Mouse (Mus musculus): ENCODE data around the gene Pacrg.

Pacrg gene

GRCm38 (mm10) chr17:10493124-10493523 is 347.0 kb downstream of the Pacrg start:
- peak; percentile 78 to 89 for DNase-seq (ENCODE audit: low spot score in 2 of 2)

GRCm38 (mm10) chr17:10490374-10491169 is 349.5 kb downstream of the Pacrg start:
- DNase-seq (ENCODE audit: low spot score in 2 of 2): no peak

GRCm38 (mm10) chr17:10488873-10489272 is 351.2 kb downstream of the Pacrg start:
- DNase-seq (ENCODE audit: low spot score in 2 of 2): no peak

GRCm38 (mm10) chr17:10483945-10484546 is 356.1 kb downstream of the Pacrg start:
- no peak for DNase-seq (ENCODE audit: low spot score in 2 of 2)

GRCm38 (mm10) chr17:10481081-10481480 is 359.0 kb downstream of the Pacrg start:
- DNase-seq (ENCODE audit: low spot score in 2 of 2): no peak

- DNase-seq (ENCODE audit: low spot score in 2 of 2): no peak
These were observed 360.9 kb downstream of the Pacrg start for GRCm38 (mm10) chr17:10479020-10479707.

- no peak for DNase-seq (ENCODE audit: low spot score in 2 of 2)
These were observed 361.7 kb downstream of the Pacrg start for GRCm38 (mm10) chr17:10478377-10478776.

- DNase-seq (ENCODE audit: low spot score in 2 of 2): no peak
These were observed 363.3 kb downstream of the Pacrg start for GRCm38 (mm10) chr17:10476807-10477206.

GRCm38 (mm10) chr17:10474972-10475371 is 365.1 kb downstream of the Pacrg start:
- no peak for DNase-seq (ENCODE audit: low spot score in 2 of 2)

- DNase-seq (ENCODE audit: low spot score in 2 of 2): peak; percentile 82 to 87
These were observed 366.2 kb downstream of the Pacrg start for GRCm38 (mm10) chr17:10473826-10474384.

- peak in 1 of 2 experiments; percentile 67 for DNase-seq (ENCODE audit: low spot score in 2 of 2)
These were observed 366.9 kb downstream of the Pacrg start for GRCm38 (mm10) chr17:10473175-10473574.

- DNase-seq (ENCODE audit: low spot score in 2 of 2): no peak
These were observed 370.1 kb downstream of the Pacrg start for GRCm38 (mm10) chr17:10469874-10470568.

- no peak for DNase-seq (ENCODE audit: low spot score in 2 of 2)
These were observed 373.0 kb downstream of the Pacrg start for GRCm38 (mm10) chr17:10467102-10467501.

- no peak for DNase-seq (ENCODE audit: low spot score in 2 of 2)
These were observed 374.6 kb downstream of the Pacrg start for GRCm38 (mm10) chr17:10465467-10465866.

GRCm38 (mm10) chr17:10464700-10465099 is 375.4 kb downstream of the Pacrg start:
- no peak for DNase-seq (ENCODE audit: low spot score in 2 of 2)

GRCm38 (mm10) chr17:10463626-10464025 is 376.5 kb downstream of the Pacrg start:
- DNase-seq (ENCODE audit: low spot score in 2 of 2): no peak

- DNase-seq (ENCODE audit: low spot score in 2 of 2): no peak
These were observed 379.2 kb downstream of the Pacrg start for GRCm38 (mm10) chr17:10460916-10461315.

- no peak for DNase-seq (ENCODE audit: low spot score in 2 of 2)
These were observed 381.4 kb downstream of the Pacrg start for GRCm38 (mm10) chr17:10458743-10459142.

GRCm38 (mm10) chr17:10456409-10456808 is 383.7 kb downstream of the Pacrg start:
- no peak for DNase-seq (ENCODE audit: low spot score in 2 of 2)

- DNase-seq (ENCODE audit: low spot score in 2 of 2): no peak
These were observed 384.1 kb downstream of the Pacrg start for GRCm38 (mm10) chr17:10455961-10456360.

- DNase-seq (ENCODE audit: low spot score in 2 of 2): no peak
These were observed 385.7 kb downstream of the Pacrg start for GRCm38 (mm10) chr17:10454406-10454805.

GRCm38 (mm10) chr17:10452801-10453200 is 387.3 kb downstream of the Pacrg start:
- DNase-seq (ENCODE audit: low spot score in 2 of 2): peak; percentile 26 to 61

Measured in heart, adult 9 months (tissue).